In the genomic region with DNA sequence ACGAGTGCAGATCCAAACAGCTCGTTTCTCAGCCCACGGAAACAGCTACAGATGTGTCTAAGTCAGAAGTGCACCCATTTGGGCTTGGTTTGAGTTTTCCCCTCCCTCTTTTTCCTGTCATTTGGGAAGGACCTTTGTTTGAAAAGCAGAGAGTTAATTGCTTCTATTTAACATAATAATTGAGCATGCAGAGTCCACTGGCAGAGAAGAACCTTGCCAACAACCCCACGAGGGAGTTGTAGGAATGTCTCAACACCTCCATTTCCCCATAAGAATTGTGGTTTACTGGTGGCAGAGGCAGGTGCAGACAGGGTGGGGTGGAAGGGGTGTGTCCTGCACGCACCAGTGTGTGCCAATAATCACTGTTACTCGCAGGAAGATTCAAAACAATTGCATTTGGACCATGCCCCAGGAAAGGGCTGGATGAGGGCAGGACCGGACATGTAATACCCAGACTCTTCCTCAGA, we compare ENCODE assay signal across 13 mouse cellular contexts.
DNase-seq lines count a peak whose midpoint lies in the region; ATAC-seq lines count a peak whose summit lies in the region.
"Had no signal": no experiment of that assay in that cellular context is flagged by ENCODE, and none has a peak within 500 bp of the region (broad histone marks: within the 10 kb centered on the region; RNA-seq: fewer than 3 reads in every experiment).

No protein-coding gene starts in this region.

- H3K27ac ChIP-seq in forebrain, embryonic 12.5 days = peak overlapping the region; percentile 69
- peak overlapping the region; percentile 26 for H3K27ac ChIP-seq in hindbrain, embryonic 14.5 days
- H3K27ac ChIP-seq in midbrain, embryonic 15.5 days = peak overlapping the region; percentile 56
- H3K27ac ChIP-seq: heart, embryonic 10.5 days; kidney, embryonic 15.5 days; liver, embryonic 15.5 days had no signal

- no peaks in the 10 kb centered on the region for H3K27me3 ChIP-seq in forebrain, embryonic 12.5 days
- H3K27me3 ChIP-seq in hindbrain, embryonic 14.5 days (ENCODE audit: control insufficient read depth, insufficient read depth, low read length) = no peaks in the 10 kb centered on the region
- H3K27me3 ChIP-seq in midbrain, embryonic 15.5 days (replicated peaks) = no peaks in the 10 kb centered on the region
- H3K27me3 ChIP-seq: kidney, embryonic 15.5 days; liver, embryonic 15.5 days had no signal

- peak overlapping the region; percentile 24 for H3K4me2 ChIP-seq in forebrain, embryonic 12.5 days
- peak overlapping the region; percentile 13 for H3K4me2 ChIP-seq in hindbrain, embryonic 14.5 days (replicated peaks)
- H3K4me2 ChIP-seq in midbrain, embryonic 15.5 days = peak overlapping the region; percentile 24; the same call in 1 of the 2 replicates
- H3K4me2 ChIP-seq: kidney, embryonic 15.5 days; liver, embryonic 15.5 days had no signal

- DNase-seq in cerebellum, postnatal 10 days = peak; percentile 23 to 29
- DNase-seq in cerebellum, postnatal 36 days = no peak
- DNase-seq in hindbrain, embryonic 14.5 days (ENCODE audit: low spot score) = no peak
- no peak for DNase-seq in embryo, embryonic 11 days
- no peak for DNase-seq in adrenal gland, adult (ENCODE audit: inconsistent age in 2 of 2, low spot score in 1 of 2)
- DNase-seq in adrenal gland, postnatal 4 days (ENCODE audit: low spot score in 2 of 2) = no peak
- DNase-seq: layer of hippocampus, adult 9-11 months; lung, postnatal 4 days had no signal

- H3K9ac ChIP-seq in forebrain, embryonic 12.5 days = no peak overlapping the region
- H3K9ac ChIP-seq in hindbrain, embryonic 14.5 days = no peak overlapping the region
- H3K9ac ChIP-seq in midbrain, embryonic 15.5 days = no peak overlapping the region
- H3K9ac ChIP-seq: kidney, embryonic 15.5 days; liver, embryonic 15.5 days had no signal

- H3K9me3 ChIP-seq in forebrain, embryonic 12.5 days = no peaks in the 10 kb centered on the region
- no peaks in the 10 kb centered on the region for H3K9me3 ChIP-seq in hindbrain, embryonic 14.5 days (ENCODE audit: control insufficient read depth, low read length)
- H3K9me3 ChIP-seq in midbrain, embryonic 15.5 days = no peaks in the 10 kb centered on the region
- H3K9me3 ChIP-seq: heart, embryonic 10.5 days; kidney, embryonic 15.5 days; liver, embryonic 15.5 days had no signal

- H3K4me3 ChIP-seq in forebrain, embryonic 12.5 days (replicated peaks) = no peak overlapping the region
- H3K4me3 ChIP-seq in hindbrain, embryonic 14.5 days (replicated peaks; ENCODE audit: low read length) = no peak overlapping the region
- no peak overlapping the region for H3K4me3 ChIP-seq in midbrain, embryonic 15.5 days
- H3K4me3 ChIP-seq: heart, embryonic 10.5 days; kidney, embryonic 15.5 days; liver, embryonic 15.5 days had no signal

- 28% methylated on average over 7 of the region's 7 CpGs for WGBS in forebrain, embryonic 12.5 days
- WGBS in hindbrain, embryonic 14.5 days = 16% methylated on average over 7 of the region's 7 CpGs
- WGBS in midbrain, embryonic 15.5 days = 23% methylated on average over 7 of the region's 7 CpGs

- peaks cover 18% of the 10 kb centered on the region for H3K4me1 ChIP-seq in forebrain, embryonic 12.5 days
- H3K4me1 ChIP-seq in hindbrain, embryonic 14.5 days (replicated peaks; ENCODE audit: control insufficient read depth, insufficient read depth, low read length) = peaks cover 14% of the 10 kb centered on the region
- H3K4me1 ChIP-seq in midbrain, embryonic 15.5 days = peaks cover 17% of the 10 kb centered on the region
- H3K4me1 ChIP-seq: heart, embryonic 10.5 days; kidney, embryonic 15.5 days; liver, embryonic 15.5 days had no signal

- ATAC-seq in forebrain, embryonic 12.5 days (ENCODE audit: low FRiP score) = peak; percentile 82
- ATAC-seq in hindbrain, embryonic 14.5 days (ENCODE audit: low FRiP score) = peak; percentile 63
- ATAC-seq in midbrain, embryonic 15.5 days (replicated peaks) = peak; percentile 71

- no peaks in the 10 kb centered on the region for H3K36me3 ChIP-seq in forebrain, embryonic 12.5 days (replicated peaks)
- H3K36me3 ChIP-seq in hindbrain, embryonic 14.5 days (replicated peaks; ENCODE audit: control insufficient read depth, insufficient read depth) = no peaks in the 10 kb centered on the region
- H3K36me3 ChIP-seq in midbrain, embryonic 15.5 days (replicated peaks) = no peaks in the 10 kb centered on the region
- H3K36me3 ChIP-seq: heart, embryonic 10.5 days; kidney, embryonic 15.5 days; liver, embryonic 15.5 days had no signal

Comparison
In these comparisons a context has a peak if more than half of its experiments do, and no peak if none do; other contexts are left out.
1. DNase-seq: peak in cerebellum, postnatal 10 days (2 of 2); none in cerebellum, postnatal 36 days (0 of 2), hindbrain, embryonic 14.5 days (single experiment), embryo, embryonic 11 days (single experiment), adrenal gland, adult (0 of 2) and adrenal gland, postnatal 4 days (0 of 2).
2. Peak in every context shown above with its lines, with median percentiles within 50 percentile points of each other: ATAC-seq, H3K27ac ChIP-seq and H3K4me2 ChIP-seq.